8 mouse cellular contexts compared by ENCODE assay signal in the genomic region with DNA sequence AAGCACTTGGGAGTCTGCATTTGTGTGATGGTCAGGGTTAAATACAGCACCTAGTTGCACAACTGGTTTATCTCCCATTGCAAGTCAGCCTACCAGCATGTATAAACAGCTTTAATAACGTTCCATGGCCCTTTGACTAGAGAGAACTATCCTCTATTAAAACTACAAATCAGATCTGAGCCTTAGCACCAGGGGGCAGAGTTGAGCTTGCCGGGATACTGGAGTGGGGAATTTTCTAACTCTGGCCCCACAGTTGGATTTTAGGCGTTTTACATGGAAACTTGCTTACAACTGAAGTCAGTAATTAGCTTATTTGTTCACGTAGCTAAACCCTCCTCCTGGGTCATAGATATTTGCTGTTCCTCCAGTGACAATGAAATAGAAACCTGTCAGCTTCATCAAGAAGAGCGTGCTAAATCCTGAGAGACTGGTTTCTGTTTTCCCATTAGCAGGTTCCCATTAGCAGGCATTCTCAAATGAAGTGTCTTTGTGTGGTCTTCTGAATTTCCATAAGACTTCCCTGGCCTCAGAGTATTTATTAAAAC. TPM values are rescaled to one million over a fixed set of nuclear protein-coding genes. Genes with fewer than 3 reads are reported as not detected.
A peak's percentile ranks its signal among the peaks of the same experiment; 100 is the strongest.
DNase-seq lines count a peak whose midpoint lies in the region; ATAC-seq and TF ChIP-seq lines count a peak whose summit lies in the region.

No protein-coding gene starts in this region.

- peak; percentile 69 for DNase-seq in hindbrain, postnatal 0 days (ENCODE audit: low spot score)
- DNase-seq in hindbrain, embryonic 10.5 days (ENCODE audit: low spot score): no peak
- DNase-seq in 416B (ENCODE audit: low read depth): peak; percentile 19
- no peak for DNase-seq in Patski (ENCODE audit: low read depth, low spot score)
- DNase-seq in gastrocnemius, adult 8-10 months (ENCODE audit: low spot score in 2 of 2): peak; percentile 42 to 48
- peak; percentile 44 to 74 for DNase-seq in layer of hippocampus, postnatal 25 days (ENCODE audit: extremely low spot score in 1 of 2, low spot score in 1 of 2)

- ATAC-seq in hindbrain, postnatal 0 days: no peak
- no peak for ATAC-seq in Patski
- no peak for ATAC-seq in granulocyte monocyte progenitor cell, adult 5-6 weeks (replicated peaks; ENCODE audit: poor library complexity, severe bottlenecking)

- no peak overlapping the region for H3K9ac ChIP-seq in hindbrain, postnatal 0 days (replicated peaks; ENCODE audit: low read length)

- CTCF ChIA-PET in Patski (lab: Charles Lee): interaction anchor here (0.8 to 3.3 kb wide), 2 partner anchors 10 to 13 kb away, joined by 7 to 23 read pairs; no protein-coding TSS in a partner anchor

- WGBS in hindbrain, postnatal 0 days: 38% methylated on average over 5 of the region's 5 CpGs
- 56% methylated on average over 5 of the region's 5 CpGs for WGBS in hindbrain, embryonic 10.5 days
- 62% methylated on average over 5 of the region's 5 CpGs for WGBS in small intestine, adult 2 months

- no peaks in the 10 kb centered on the region for H3K9me3 ChIP-seq in hindbrain, postnatal 0 days (ENCODE audit: low read length)
- H3K9me3 ChIP-seq in hindbrain, embryonic 10.5 days: no peaks in the 10 kb centered on the region

- H3K4me2 ChIP-seq in hindbrain, postnatal 0 days (ENCODE audit: low read depth, low read length): no peak overlapping the region

- H3K4me3 ChIP-seq in hindbrain, postnatal 0 days (ENCODE audit: low read length): no peak overlapping the region
- H3K4me3 ChIP-seq in hindbrain, embryonic 10.5 days: no peak overlapping the region
- no peak overlapping the region for H3K4me3 ChIP-seq in small intestine, adult 2 months (ENCODE audit: low read depth, low read length)

- no peak overlapping the region for H3K27ac ChIP-seq in hindbrain, postnatal 0 days
- no peak overlapping the region for H3K27ac ChIP-seq in hindbrain, embryonic 10.5 days
- H3K27ac ChIP-seq in small intestine, adult 2 months (ENCODE audit: insufficient read depth, low read depth, low read length): no peak overlapping the region

- H3K36me3 ChIP-seq in hindbrain, postnatal 0 days (ENCODE audit: insufficient read depth, low read length): no peaks in the 10 kb centered on the region
- peaks cover 22% of the 10 kb centered on the region; the same call in 1 of the 2 replicates for H3K36me3 ChIP-seq in hindbrain, embryonic 10.5 days
- peaks cover 27% of the 10 kb centered on the region for H3K36me3 ChIP-seq in small intestine, adult 2 months (ENCODE audit: control insufficient read depth, insufficient read depth, low read length)

- POLR2A ChIA-PET in Patski (lab: Charles Lee): no interaction called here

- in situ Hi-C loops in Patski (cut with MboI; ENCODE audit: low pct_unique_long_range_greater_than_20kb): no loop called here

- peak; percentile 72 for TF ChIP-seq CTCF in hindbrain, postnatal 0 days (IDR thresholded peaks at IDR 0.05; ENCODE audit: low read depth)
- peak; percentile 82 for TF ChIP-seq CTCF in Patski (IDR thresholded peaks at IDR 0.05)
- TF ChIP-seq CTCF in small intestine, adult 2 months (IDR thresholded peaks at IDR 0.05; ENCODE audit: extremely low read depth, insufficient read length, insufficient replicate concordance, low read depth, low read length): peak; percentile 34; the same call in 1 of the 2 replicates

- no peaks in the 10 kb centered on the region for H3K27me3 ChIP-seq in hindbrain, postnatal 0 days (ENCODE audit: insufficient read depth, low read length)
- no peaks in the 10 kb centered on the region for H3K27me3 ChIP-seq in hindbrain, embryonic 10.5 days (ENCODE audit: insufficient read depth, poor library complexity, severe bottlenecking)
- no peaks in the 10 kb centered on the region for H3K27me3 ChIP-seq in Patski
- no peaks in the 10 kb centered on the region for H3K27me3 ChIP-seq in small intestine, adult 2 months (ENCODE audit: control insufficient read depth, insufficient read depth, low read length)

- H3K4me1 ChIP-seq in hindbrain, postnatal 0 days (ENCODE audit: insufficient read depth, low read length): peaks cover 6% of the 10 kb centered on the region; the same call in 1 of the 2 replicates
- peaks cover 10% of the 10 kb centered on the region for H3K4me1 ChIP-seq in hindbrain, embryonic 10.5 days (replicated peaks)
- no peaks in the 10 kb centered on the region for H3K4me1 ChIP-seq in small intestine, adult 2 months (ENCODE audit: control insufficient read depth, insufficient read depth, insufficient read length, low read length)

- TF ChIP-seq POLR2A in small intestine, adult 2 months (IDR thresholded peaks at IDR 0.05; ENCODE audit: low read depth, low read length): no peak

RNA-seq across cellular contexts. Expression of a gene that starts 8.0 kb away (rescaled TPM):
- total RNA-seq in hindbrain, postnatal 0 days (2014; rRNA removed): 42.8 and 57.1 TPM in 2 replicates
- 88.3 and 94.8 TPM in 2 replicates for polyA plus RNA-seq in hindbrain, postnatal 0 days (2015; fragmentation: Nextera tagmentation; extraction: Ambion mirVana)
- polyA plus RNA-seq in hindbrain, embryonic 10.5 days (2016; fragmentation: Nextera tagmentation; extraction: Ambion mirVana): 67.8 and 74.2 TPM in 2 replicates
- 91.7 TPM for polyA plus RNA-seq in Patski (2021)
- total RNA-seq in gastrocnemius, adult 8-10 months (2022): 10 to 100 TPM; 55.1 to 62.3 (median 58.3) TPM
- total RNA-seq in layer of hippocampus, postnatal 25 days (2021): 10 to 100 TPM; 38.3 to 41.5 TPM
- polyA plus RNA-seq in small intestine, adult 2 months (2012; rRNA removed): 26.3 and 45.9 TPM in 2 replicates
- 51.4 and 54.4 TPM in 2 replicates for total RNA-seq in granulocyte monocyte progenitor cell, adult 5-6 weeks (2014; fragmentation: Nextera tagmentation)
- total RNA-seq in granulocyte monocyte progenitor cell, adult 5-6 weeks (2017): 48.3 and 57.0 TPM in 2 replicates

Comparison
In these comparisons a context has a peak if more than half of its experiments do, and no peak if none do; other contexts are left out.
1. DNase-seq: peak in hindbrain, postnatal 0 days (single experiment), 416B (single experiment), gastrocnemius, adult 8-10 months (2 of 2) and layer of hippocampus, postnatal 25 days (2 of 2); none in hindbrain, embryonic 10.5 days (single experiment) and Patski (single experiment).
2. Peak in every context shown above with its lines, with median percentiles within 50 percentile points of each other: CTCF ChIP-seq.